Mouse (Mus musculus) kidney, postnatal 4 days (tissue): Measurements from ENCODE around the gene Grap2.
"Not testable (repeated sequence)": the region's sequence is repeated elsewhere in the genome, so short reads cannot be mapped to it uniquely, and the experiment has no call there.

Experiments used
- DNase-seq, 2 experiments: peaks; one replicate each; pipeline ENCODE4 v3.0.0; 2021; ENCODE audit warnings: mixed read lengths in 2 of 2

Gene Grap2

GRCm38 (mm10) chr15:80567139-80567538 is 5.3 kb upstream of the Grap2 start:
- no peak for DNase-seq

DNA sequence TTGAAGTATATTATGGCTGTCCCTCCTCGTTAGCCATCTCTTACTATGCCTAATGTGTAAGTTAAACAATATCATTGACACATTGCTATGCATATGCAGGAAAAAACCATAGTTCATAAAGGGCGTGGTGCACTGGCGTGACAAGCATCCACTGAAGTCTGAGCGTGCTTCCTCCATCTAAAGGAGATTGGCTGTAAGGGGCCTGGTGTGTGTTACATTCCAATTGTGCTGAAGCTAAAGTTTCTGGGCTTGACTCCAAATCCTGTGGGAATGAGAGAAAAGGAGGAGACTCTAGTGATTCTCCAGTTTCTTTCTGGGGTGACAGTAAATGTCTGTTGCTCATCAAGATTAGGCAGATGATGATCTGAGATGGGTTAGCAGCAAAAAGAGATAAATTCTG is 4.7 kb upstream of the Grap2 start:
- no peak for DNase-seq

- DNase-seq: no peak
Observed at GRCm38 (mm10) chr15:80569205-80569604, 3.2 kb upstream of the Grap2 start.

DNA sequence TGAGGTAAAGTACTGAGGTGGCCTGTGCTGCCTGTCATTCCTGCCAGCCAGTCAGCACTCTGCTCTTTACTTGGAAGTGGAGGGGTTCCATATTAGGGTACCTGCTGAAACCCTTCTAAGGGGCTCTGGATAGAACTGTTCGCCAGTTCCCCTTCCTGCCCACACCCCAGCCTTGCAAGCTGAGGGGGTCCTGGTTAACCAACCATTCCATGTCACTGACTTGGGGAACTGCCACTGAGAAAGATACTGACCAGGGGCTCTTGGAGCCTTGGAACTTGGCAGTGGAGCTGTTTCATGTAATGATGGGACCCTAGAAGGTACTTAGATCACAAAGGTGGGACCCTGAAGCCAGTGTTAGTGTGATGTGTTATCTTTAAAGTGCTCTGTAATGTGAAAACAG is 2.2 kb upstream of the Grap2 start:
- DNase-seq: no peak

DNA sequence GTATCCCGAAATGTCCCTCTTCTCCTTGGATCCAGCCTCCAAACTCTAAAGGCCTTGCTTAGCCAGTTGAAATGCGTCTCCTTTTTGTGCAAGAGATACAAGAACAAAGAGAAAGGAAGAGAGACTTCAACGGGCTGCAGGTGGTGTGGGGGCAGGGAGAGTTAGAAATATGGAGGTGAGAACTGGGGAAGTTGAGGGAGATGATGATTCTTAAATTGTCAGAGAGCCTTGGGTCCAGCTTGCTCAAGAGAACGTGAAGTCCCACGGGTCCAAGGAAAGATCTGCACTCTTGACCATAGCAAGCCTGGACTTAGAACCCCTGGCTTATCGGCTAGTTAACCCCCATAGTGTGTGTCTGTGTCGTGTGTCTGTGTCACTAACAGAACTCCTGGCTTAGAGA is 783 bp upstream of the Grap2 start:
- DNase-seq: no peak

- no peak for DNase-seq
Observed at GRCm38 (mm10) chr15:80572811-80573520, 572 bp downstream of the Grap2 start.

DNA sequence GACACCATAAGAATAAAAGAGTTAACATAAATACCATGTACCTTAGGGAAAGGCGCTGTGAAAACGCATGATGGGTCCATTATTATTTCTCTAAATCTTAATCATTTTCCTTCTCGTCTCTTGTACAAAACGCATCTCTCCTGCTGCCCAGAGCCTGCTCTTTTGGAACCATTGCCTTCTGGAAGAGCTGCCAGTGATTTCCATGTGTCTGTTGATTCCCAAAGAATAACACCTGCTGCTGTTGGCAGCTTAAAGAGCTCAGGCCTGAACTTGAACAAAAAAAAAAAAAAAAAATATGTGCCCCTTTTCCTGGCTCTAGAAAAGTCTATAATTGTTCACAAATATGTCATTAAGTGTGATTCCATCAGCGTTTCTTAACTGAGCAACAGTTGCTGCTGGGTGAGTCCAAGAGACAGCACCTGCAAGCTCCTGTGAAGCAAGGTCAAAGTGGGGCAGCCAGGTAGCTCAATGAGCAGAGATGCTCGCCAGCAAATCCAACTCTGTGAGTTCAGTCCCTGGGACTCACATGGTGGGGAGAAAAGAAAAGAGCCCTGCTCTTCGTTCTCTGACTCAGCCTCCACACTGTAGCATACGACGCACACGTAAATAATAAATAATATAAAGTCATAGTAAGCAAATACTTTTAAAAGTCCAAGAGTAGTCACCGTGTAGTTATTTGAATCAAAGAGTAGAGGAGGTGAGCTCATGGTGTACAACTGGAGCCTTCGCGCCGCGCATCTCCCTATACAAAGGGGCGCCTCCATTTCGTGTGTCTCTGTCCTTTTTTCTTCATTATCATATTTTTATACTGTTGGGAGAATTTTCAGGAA is 2.0 kb downstream of the Grap2 start:
- DNase-seq: no peak

- DNase-seq: no peak
Observed at GRCm38 (mm10) chr15:80575817-80576370, 3.5 kb downstream of the Grap2 start.

- no peak for DNase-seq
Observed at GRCm38 (mm10) chr15:80576415-80576994, 4.1 kb downstream of the Grap2 start.

DNA sequence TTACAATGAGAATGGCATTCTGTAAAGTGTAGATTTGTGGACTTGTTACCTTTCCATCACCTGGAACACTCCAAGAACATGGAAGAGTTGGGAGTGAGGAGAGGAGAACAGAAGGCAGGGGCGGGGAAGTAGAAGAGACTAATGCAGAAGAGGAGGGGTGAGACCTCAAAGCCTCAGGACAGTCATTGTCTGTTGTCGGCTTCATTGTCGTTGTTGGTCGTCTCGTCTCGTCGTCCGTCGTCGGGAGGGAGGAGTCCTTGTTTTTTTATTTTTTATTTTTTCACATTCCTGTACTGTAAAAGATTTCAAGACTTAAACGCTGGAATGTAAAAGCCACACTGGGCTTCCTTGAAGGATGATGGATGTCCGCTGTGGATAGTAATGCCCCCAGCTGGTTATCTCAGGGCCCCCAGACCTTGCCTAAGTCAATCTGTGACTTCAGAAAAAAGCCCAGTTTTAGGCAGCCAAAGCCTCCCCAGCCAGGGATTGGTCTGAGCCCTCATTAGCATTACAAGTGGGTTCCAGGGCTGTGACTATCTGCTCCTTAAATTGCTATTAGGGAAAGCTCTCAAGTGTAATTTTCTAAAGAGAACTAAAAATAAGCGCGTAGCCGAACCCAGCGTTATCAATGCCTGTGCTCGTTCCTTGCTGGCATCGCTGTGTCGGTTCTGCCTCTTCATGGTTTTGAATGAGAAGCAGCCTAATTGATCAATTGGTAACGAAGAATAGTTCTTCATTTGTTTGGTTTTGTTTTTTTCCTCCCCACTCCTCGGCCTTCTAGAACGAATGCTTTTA is 5.0 kb downstream of the Grap2 start:
- DNase-seq: no peak

DNA sequence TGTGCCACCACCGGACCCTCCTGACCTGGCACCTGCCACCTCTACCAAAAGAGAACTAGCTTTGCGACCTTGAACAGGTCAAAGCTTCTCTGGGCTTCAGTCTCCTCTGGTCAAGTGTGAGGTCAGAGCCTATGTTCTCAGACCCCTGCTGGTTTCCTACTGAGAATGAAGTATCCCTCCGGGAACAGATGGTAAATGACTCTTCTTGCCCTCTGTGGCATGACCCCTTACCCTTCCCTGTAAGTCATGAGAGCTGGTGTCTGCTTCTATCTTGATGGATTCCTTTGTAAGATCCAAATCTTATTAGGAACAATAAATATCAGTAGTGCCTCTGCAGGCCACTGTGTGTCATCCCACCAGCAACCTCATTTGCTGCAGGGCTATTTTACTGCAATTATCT is 6.7 kb downstream of the Grap2 start:
- DNase-seq: no peak

GRCm38 (mm10) chr15:80580585-80580984 is 8.2 kb downstream of the Grap2 start:
- DNase-seq: not testable (repeated sequence)

DNA sequence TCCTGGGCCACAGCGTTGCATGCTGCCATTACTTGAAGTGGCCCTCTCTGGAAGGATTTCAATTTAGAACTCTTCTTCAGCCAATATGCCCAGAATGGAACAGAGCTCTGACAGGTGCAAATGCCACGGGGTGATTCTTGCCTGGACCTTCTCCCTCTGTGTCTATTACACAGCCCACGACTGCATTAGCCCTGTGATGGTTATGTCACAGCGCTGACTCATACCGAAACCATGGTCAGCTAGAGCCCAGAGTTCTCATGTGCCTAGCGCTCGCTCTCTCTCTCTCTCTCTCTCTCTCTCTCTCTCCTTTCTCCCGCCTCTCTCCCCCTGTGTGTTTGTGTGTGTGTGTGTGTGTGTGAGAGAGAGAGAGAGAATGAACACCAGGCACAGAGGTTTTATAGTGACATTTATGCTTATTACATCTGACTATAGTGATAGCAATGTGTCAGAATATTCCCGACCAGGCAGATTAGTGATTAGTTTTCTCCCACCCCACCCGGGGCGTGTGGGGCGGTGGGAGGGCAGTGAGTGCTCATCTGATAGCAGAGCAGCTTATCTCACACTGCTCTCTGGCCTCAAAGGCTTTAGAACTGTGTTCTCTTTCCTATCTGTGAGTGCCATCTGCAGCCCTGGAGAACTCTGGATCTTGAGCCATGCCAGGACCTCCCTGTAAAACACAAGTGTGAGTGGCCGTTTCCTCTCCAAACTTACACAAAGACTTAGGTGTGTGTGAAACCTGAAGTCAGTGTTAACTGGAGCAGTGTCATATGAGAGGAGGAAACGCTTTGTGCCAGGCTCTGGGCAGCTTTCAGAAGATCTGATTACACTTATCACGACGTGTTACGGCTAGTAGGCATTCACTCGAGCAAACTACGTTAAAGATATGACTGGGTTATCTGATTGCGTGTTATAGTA is 10.4 kb downstream of the Grap2 start:
- DNase-seq: no peak

GRCm38 (mm10) chr15:80586296-80586695 is 13.9 kb downstream of the Grap2 start:
- DNase-seq: no peak

- no peak for DNase-seq
Observed at GRCm38 (mm10) chr15:80590641-80591040, 18.2 kb downstream of the Grap2 start.

- DNase-seq: no peak
Observed at GRCm38 (mm10) chr15:80592737-80593136, 20.3 kb downstream of the Grap2 start.

DNA sequence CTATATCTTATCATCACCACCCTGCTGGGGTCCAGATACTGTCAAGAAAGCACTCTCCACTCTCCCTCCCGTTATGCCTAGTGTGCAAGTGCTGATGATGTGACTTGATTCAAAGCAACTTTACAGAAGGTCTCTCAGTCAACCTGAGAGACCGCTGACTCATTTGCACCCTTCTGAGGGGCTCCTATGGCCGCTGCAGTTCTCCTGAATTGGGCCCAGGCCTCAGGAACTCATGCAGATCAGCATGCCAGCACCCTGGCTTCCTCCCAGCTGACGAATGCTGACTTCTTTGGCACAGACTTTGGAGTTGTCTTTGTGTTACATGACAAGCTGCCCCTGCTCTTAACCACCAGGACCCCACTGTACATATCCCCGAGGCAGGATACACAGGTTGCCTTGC is 21.5 kb downstream of the Grap2 start:
- no peak for DNase-seq

GRCm38 (mm10) chr15:80598750-80599149 is 26.4 kb downstream of the Grap2 start:
- no peak for DNase-seq

GRCm38 (mm10) chr15:80599213-80599750 is 26.9 kb downstream of the Grap2 start:
- peak; percentile 72 to 79 for DNase-seq

DNA sequence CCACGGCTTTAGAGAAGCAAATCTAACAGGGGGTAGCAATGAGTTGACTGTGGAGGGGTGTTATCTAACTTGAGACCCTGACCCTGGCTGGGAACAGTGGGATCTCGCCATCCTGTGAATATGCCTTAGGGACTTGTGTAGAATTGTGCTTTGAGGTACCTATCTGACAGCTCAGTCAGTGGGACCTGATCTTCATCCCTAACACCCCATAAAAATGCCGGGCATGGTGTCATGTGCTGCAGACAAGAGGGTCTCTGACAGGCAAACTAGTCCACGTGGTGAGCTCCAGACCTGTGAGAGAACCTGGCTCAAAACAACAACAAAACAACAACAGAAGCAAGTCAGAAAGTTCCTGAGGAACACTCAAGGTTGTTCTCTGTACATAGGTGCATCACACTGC is 27.4 kb downstream of the Grap2 start:
- no peak for DNase-seq

DNA sequence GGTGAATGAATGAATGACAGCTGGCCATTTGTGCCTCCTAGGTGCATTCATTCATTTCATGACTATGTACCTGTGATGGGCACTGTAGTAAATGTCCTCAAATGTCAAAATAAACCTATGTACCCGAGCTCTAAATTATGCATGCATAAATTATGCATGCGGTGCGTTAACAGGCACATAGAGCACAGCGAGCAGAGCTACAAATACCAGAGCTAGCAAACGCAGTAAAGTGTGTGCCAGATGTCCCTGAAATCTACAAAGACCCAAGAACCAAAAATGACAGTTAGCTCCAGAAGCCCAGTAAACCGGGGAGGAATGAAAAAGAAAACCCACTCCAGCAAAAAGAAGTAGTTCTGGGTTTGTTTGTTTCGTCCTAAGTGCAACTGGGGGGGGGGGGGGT is 29.1 kb downstream of the Grap2 start:
- no peak for DNase-seq
